Mouse (Mus musculus) heart, postnatal 14 days (tissue): ENCODE data around the gene Tnks1bp1. TPM values are rescaled to one million over a fixed set of nuclear protein-coding genes. Genes with fewer than 3 reads are reported as not detected.

Source experiments
- DNase-seq, 2 experiments: peaks; one replicate each; pipeline ENCODE4 v3.0.0; 2021 to 2022
- intact Hi-C: fragments of 180-260 bp; cut with DNase I; formaldehyde crosslinking; loops from one replicate; pipeline ENCODE4 v1.15.1; 2025
- total RNA-seq, 2 experiments: library from RNA; stranded (reverse); gene quantifications; 2 replicates each; pipeline ENCODE4 v1.2.3; 2021

The Tnks1bp1 gene
- total RNA-seq, 2 experiments from 2014 or later = 84.7 to 87.5 TPM

DNA sequence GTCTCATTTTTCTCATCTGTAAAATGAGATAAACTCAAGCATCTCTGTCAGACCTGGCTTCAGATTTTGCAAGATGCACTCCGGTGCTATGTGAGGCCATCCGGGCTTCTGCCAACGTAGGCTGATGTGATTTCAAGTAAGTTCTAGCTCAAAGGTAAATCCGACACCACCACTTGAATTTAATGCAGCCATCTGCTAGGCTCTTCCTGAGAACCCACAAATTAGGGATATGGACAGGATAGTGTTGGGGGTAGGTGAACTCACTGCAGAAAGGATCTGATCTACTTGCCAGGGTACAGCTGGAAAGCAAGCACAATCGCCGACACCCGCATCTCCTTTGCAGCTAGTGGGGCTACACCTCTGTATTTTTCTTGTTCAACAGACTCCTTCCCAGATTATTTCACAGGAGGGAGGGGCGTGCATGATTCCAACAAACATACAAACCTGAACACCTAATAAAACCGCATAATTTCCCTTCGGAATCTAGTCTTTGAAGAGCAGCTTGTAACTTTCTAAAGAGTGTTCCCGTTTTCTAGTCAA lies 11.2 kb upstream of the Tnks1bp1 start:
- DNase-seq = no peak
- intact Hi-C loops = no loop called here

DNA sequence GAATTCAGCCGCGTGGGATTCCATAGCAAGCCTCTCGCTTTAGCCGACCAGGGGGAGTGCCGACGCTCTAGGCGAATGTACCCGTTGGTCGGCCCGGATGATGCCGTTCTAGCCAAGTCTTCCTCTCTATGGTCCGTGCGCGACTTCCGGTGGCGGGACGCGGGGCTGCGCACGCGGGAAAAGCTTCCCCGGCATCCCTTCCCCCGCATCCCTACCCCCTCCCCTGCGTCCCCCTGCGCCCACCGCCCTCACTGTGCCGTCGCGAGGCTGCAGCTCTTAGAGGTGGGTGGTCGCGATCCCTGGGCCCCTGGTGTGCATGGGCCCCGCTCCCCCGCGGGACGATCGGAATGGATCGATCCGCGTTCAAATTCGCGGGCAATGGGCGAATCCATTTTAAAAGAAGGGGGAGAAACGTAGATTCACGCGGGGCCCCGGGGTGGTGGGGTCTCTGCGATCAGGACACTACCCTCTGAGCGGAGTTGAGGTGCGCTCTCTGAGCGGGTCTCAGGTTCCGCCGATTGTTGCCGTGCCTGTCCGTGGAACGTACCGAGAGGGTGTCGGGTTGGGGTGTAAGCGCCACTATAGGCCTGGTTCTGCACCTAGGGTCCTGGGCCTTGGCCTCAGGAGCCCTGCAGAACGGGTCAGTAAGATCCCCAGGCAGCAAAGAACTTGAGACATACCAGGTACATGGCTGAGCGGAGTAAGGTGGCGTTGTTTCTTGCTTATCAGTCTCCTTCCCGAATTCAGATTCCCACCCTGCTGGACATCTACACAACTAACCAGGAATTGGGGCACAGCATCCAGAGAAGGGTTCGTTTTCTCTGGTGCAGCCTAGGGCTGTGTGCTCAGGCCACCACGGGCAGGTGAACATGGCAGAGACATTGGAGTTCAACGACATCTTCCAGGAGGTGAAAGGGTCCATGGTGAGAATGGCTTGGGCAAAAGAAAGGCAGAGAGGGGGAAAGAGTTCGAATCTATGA lies 10.5 kb upstream of the Tnks1bp1 start, which contains the start of the genes Ssrp1 and P2rx3:
Gene Ssrp1 (plus strand): TSS at position 188 of the 980 bp plus-strand sequence.
Gene P2rx3 (minus strand): TSS at position 416 of the 980 bp plus-strand sequence.
- intact Hi-C loops = no loop called here
- DNase-seq = peak; percentile 91 to 94

DNA sequence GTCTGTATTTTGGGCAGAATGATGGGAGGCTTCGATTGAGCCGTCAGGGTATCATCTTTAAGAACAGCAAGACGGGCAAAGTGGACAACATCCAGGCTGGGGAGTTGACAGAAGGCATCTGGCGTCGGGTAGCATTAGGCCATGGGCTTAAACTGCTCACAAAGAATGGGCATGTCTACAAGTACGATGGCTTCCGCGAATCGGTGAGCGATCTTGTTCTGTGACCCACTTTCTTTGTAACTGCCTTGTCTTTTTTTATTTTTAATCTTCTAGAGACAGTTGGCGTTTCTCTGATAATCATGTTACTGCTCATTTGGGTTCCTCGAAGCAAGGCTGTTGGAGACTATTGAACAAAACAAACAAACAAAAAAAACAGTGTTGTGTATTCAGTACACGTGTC lies 9.5 kb upstream of the Tnks1bp1 start:
- intact Hi-C loops = no loop called here
- DNase-seq = no peak

DNA sequence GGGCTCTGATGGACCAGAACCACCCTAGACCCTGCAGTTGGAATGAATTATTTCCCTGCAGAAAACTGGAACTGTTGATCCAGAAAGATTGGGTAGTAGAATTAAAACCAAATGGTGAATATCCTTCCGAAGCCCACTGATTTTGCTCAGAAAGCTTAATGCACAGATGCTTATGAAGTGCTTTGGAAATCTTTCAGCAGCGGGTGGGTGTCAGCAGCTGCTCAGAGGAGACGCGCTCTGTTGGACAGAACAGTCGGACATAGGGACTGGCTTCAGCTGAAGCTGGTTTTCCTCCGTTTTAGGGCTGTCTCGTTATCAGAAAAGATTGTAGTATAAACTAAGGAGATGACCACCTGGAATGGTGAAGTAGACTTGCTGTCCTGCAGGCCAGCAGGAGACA lies 4.2 kb upstream of the Tnks1bp1 start:
- DNase-seq = no peak
- intact Hi-C loops = no loop called here

DNA sequence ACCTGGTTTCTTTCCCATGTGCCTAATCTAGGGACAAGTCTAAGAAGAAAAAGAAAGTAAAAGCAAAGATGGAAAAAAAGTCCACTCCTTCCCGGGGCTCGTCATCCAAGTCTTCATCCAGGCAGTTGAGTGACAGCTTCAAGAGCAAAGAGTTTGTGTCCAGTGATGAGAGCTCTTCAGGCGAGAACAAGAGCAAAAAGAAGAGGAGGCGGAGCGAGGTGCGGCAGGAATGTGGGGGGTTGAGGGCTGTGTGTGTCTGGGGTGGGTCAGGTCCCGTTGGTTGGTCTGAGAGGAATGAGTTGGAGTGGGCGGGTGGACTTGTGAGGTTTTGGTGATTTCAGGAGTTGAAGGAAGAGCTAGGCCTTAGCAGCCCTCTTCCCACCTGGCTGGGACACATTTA lies 1.6 kb upstream of the Tnks1bp1 start:
- intact Hi-C loops = no loop called here
- DNase-seq = no peak

DNA sequence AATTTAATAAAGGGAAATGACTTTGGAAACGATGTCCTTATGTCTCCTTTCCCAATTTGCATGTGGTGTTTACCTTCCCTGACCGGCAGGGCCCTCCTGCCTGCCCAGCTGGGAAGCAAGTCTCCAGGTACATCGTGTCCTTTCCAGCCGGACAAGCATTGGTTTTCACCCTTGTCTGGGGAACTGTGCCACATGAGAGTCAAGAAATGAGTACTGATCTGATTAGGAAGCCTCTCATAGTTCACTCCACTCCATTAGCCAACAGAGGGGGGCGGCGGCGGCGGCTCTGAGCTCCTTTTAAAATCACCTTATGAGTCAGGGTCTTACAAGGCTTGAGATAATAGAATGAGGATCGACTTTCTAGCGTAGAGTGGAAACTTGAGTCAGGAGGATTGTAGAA lies 741 bp upstream of the Tnks1bp1 start:
- intact Hi-C loops = no loop called here

DNA sequence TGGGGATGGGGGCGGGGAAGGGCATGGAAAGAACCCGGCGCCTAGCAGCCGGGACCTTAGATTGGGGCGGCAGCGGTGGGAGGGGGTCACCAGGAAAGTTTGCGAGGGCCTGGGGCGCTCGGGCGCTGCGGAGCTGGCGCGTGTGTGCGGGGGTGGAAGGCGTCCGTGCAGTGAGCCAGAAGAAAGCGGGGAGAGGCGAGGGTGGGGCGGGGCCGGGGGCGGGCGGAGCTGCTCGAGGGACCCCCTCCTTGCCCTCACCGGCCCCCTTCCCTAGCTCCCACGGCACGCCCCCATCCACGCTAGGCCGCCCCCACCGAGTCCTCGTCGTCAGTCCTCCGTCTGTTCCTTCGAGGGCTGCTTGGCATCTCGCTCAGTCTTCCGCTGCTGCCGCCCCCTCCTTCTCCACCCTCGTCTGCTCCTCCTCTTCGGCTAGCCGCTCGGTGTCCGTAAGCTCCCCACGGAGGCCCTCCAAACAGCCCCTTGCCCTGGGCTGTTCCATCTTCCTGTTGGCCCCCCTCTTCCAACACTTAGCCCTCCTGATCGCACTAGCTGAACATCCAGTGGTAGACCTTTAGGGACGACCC lies 438 bp downstream of the Tnks1bp1 start:
- peak; percentile 79 to 81 for DNase-seq
- intact Hi-C loops = no loop called here

More for the DNA sequence above, 741 bp upstream of the Tnks1bp1 start:
- no peak for DNase-seq

DNA sequence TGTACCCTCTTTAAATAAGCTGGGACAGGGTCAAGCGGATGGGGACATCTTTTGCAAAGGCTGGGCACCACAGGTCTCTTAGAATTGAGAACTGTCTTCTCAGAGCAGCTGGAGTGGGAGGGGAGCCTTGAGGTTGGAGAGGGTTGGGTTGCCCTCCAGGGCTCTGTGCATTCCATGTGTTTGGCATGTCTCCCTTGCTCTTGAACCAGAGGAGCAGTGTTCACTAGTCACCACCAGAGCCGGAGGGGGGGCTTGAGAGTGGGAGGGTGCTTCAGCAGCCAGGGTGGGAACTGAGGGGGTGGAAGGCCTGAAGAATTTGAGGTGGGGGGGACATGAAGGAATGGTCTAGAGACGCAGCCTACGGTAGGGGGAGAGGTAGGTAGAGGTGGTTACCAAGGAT lies 1.5 kb downstream of the Tnks1bp1 start:
- peak in 1 of 2 experiments; percentile 32 for DNase-seq
- intact Hi-C loops = no loop called here

DNA sequence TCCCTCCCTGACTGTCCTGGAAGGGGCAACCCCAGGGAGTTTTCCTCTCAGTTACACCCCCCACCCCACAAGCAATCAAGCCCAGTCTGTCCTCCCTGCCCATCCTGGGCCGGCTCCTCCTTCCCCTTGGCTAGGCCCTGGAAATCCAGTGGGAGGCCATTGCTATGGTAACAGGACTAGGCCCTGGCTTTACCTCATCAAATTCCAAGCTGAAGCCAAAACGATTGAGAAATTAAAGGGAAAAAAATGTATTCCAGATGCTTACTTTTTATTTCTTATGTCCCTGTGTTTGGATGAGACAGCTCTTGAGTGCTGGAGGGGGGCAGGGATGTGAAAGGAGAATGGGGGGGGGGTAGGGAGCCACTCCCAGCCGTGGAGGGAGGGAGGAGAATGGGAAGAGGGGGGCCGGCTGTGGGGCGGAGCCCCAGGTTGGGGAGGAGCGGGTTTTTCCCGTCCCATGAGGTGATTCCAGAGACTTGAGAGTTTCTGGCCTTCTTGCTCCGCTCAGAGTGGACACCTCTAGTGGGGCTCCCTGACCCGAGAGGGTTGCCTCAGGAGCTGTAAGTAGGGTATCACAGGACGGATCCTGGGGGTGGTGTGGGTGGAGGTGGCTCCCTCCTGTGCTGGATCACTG lies 2.3 kb downstream of the Tnks1bp1 start:
- peak; percentile 78 to 79 for DNase-seq
- intact Hi-C loops = no loop called here

DNA sequence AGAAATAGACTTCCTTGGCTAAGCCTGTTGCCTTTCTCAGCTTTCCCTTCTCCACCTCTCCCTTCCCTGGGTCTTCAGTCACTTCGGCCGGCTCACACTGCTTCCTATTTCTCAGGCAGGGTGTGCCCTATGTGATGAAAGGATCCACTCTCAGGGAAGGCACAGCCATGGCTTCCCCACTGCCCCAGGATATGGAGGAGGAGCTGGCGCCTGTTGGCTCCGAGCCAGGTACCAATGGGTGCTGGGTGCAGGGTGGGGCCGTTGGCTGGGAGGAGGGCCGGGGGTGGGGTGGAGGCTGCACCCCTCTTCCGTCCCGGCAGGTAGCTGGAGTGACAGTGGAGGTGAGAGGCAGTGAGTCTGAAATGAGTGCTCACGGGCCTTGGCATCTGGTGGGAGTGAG lies 2.9 kb downstream of the Tnks1bp1 start:
- intact Hi-C loops = no loop called here
- peak; percentile 50 to 61 for DNase-seq

DNA sequence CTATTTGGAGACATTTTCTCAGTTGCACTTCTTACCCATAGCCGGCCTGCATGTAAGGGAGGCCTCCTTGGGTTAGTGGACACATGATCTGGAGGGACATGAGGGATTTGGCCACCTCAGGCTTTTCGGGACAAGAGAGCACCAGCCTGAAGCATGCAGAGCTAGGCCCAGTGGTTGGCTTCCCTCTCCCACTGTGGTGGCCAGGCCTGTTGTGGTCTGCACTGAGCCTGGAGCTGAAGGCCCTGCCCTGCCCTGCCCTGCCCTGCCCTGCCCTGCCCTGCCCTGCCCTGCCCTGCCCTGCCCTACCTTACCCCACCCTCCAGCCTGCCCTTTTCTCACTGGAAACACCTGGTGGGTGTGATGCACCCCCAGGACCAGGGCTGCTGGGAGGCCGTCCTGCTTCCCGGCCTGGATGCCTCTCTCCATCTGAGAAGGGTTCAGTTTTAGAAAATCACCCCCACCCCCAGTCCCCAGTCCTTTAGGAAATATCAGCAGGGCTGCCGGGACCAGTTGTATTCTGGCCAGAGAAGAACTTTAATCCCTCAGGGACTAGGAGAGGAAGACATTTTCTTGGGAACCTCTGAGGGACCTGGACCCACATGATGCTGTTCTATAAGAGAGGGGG lies 5.5 kb downstream of the Tnks1bp1 start:
- intact Hi-C loops = no loop called here
- DNase-seq = no peak

DNA sequence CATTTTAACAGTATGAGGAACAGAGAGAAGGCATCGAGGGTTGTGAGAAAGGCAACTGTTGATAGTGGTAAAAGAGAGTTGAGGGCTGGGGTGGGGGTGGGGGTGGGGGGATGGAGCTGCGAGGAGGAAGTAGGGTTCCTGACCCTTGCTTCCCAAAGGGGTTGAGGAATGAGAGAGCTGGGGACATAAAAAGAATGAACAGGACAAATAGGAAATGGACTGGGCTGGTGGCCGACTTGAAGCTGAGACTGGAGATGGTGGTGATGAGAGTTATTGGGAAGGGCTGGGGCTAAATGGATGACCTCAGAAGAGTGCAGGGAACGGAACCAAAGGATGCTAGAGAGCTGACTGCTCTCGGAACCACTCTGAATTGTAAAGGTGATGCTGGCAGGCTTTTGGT lies 8.9 kb downstream of the Tnks1bp1 start:
- intact Hi-C loops = no loop called here
- no peak for DNase-seq

DNA sequence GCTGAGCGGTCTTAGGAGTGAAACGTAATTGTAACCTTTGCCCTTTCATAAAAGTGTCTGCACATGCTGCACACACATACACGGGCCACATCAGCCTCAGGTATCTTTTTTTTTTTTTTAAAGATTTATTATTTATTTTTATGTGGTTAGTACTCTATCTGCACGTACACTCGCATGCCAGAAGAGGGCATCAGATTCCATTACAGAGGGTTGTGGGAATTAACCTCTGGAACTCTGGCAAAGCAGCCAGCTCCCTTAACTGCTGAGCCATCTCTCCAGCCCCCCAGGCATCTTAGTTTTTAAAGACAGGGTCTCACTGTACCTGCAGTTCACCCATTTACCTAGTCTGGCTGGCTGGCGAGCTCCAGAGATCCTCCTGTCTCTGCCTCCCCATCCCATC lies 11.9 kb downstream of the Tnks1bp1 start:
- no peak for DNase-seq
- intact Hi-C loops = no loop called here

DNA sequence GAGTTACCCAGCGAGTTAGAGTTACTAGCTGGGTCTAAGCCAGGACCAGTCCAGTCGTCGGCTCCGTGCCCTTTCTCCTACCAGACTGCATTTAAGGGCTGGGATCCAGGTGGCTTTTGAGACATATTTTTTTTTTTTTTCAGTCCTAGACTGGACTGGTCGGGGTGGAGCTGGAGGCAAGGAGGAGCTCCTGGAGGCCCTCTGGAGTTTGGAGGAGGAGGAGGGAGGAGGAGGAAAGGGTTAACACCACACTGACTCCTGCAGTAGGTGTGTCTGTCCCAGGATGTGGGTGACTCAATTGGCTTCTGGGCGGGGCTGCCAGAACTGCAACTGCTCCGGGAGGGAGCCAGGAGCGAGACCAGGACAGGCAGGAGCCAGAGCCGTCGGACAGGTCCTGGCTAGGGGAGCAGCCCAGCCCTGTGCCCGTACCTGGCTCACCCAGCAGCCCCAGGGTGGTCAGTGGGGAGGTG lies 12.8 kb downstream of the Tnks1bp1 start:
- peak; percentile 62 to 66 for DNase-seq
- intact Hi-C loops = no loop called here

DNA sequence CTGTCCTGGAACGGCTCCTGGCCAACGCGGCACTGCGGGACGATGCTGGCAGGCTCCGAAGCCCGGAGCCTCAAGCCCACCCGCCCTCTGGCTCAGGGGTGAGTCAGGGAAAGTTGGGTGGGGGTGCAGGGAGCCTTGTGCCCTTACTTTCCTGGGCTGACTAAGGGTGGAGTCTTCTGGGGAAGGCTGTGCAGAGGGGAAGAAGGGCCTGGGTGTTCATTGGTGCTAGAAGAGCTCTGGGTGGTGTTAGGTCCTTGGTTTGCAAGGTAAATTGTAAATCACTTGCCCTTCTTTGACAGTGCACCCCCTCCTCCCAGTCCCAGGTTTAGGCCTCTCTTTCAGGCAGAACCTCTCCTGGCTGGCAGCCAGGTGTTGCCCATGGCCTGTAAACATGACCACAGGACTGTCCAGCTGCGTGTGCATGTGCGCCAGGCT lies 13.3 kb downstream of the Tnks1bp1 start:
- DNase-seq = peak in 1 of 2 experiments; percentile 35
- intact Hi-C loops = no loop called here

DNA sequence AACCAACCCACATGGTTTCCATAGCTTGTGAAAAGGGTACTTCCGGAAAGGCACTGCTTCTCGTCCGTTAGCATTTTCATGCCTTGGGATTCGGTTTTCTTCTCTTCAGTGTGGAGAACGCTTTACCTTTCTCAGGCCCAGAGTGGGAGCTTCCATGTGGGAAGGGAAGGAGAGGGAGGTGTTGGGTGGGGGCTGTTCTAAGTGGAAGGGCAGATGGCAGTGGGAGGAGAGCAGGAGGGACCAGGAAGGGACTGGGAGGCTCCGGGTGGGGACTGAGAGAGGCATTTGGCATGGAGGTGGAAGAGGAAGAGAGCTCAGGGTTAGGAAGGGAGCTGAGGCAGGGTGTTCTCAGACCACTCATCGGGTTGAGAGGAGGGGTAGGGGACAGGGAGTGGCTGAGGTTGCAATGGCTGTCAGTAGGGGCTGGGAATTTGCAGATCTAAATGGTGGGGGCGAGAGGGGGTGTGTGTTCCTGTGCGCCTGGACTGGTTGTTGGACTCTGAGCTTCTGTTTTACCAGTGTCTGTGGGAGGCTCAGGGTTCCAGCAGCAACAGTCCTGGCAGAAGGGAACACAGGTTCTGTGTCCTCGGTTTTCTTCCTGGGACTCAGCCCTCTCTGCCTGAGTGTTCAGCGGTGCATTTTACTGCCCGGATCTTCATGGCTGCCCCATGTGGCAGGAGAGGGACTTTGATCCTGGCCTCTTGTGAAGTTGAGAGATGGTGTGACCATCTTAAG lies 17.5 kb downstream of the Tnks1bp1 start:
- no peak for DNase-seq
- intact Hi-C loops = no loop called here

DNA sequence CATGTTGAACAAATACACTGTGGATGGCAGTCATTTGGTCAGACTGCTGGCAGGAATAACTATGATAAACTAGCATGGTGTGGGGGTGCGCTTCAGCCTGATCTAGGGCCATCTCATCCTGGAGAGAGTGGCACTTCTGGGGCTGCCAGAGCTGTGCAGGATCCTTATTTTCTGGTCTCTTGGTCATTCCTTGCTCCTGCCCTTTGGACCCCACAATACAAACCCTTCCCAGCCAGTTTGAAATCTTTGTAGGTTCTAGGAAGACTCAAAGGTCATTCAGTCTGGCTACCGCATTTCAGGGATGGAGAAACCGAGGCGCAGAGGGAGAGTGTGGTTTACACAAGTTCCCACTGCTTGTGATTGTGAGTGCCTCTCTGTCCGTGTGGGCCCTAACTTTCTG lies 19.1 kb downstream of the Tnks1bp1 start:
- intact Hi-C loops = no loop called here
- no peak for DNase-seq

DNA sequence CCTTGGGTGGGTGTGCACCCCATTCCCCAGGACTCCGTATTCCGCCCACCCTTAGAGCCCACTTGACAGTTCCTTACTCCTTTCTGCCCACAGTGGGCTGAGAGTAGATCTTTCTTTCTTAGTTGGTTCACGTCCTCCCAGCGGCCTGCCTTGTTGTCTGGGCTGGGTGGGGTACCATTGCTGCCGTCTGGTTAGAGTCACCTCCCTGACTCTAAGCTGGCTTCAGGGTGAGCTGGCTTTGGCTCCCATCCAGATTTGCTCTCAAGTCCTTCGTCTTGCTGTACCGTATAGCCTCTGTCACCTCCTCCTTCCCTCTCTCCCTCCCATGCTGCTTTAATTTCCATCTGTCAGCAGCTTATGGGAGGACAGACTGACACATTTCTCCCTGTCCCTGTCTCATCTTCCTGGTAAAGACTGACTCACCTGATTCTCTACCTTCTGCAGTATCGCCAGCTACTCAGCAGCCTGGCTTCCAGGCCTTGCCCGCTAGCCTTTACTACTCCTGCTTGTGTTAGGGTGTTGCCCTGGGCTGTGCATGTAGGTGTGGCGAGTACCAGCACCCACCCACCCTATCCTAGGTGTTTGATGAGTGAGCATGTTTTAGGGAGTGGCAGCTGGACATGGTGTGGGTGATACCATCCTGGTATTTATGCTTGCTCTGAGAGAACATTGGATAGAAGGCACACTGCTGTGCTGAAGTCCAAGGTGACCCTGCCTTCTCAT lies 20.2 kb downstream of the Tnks1bp1 start:
- intact Hi-C loops = no loop called here
- no peak for DNase-seq

DNA sequence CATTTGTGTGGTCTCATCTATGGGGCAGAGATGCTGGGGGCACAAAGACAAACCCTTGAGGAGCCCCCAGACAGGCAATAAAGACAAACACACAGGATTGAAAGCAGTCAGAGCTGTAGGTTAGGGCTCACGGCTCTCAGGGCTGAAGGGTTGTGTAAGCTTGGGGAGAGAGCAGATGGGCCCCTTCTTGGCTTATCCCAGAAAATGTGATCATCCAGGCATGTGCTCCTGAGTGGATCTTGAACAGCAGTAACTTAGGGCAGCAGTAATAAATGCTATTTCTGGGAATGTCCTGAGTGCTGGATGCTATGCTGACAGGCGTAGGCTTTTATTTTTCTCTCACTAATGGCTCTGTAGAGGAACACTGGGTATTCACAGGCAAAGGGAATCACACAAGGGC lies 20.8 kb downstream of the Tnks1bp1 start:
- intact Hi-C loops = no loop called here

More for the DNA sequence above, 20.8 kb downstream of the Tnks1bp1 start:
- no peak for DNase-seq
